ENCODE assay signal across 30 mouse cellular contexts in genomic region chr2:109303638-109304037, GRCm38 (mm10).
"Had no signal": no experiment of that assay in that cellular context is flagged by ENCODE, and none has a peak within 500 bp of the region (broad histone marks: within the 10 kb centered on the region; RNA-seq: fewer than 3 reads in every experiment).

No protein-coding gene starts in this region.

- H3K27me3 ChIP-seq: limb, embryonic 12.5 days; limb, embryonic 13.5 days; limb, embryonic 15.5 days; liver, embryonic 12.5 days; liver, embryonic 13.5 days; liver, embryonic 15.5 days; lung, embryonic 15.5 days; megakaryocyte, embryonic 14.5 days; midbrain, embryonic 12.5 days; midbrain, embryonic 13.5 days; midbrain, embryonic 15.5 days; neural tube, embryonic 12.5 days had no signal

- ATAC-seq: liver, embryonic 12.5 days; liver, postnatal 0 days; lung, postnatal 0 days; midbrain, embryonic 13.5 days; midbrain, embryonic 15.5 days; midbrain, embryonic 16.5 days had no signal

- DNase-seq: left cerebral cortex, postnatal 4 days; liver; liver, embryonic 13.5 days; liver, postnatal 0 days; lung, adult 18-20 months; lung, adult 2 months; lung, embryonic 14.5 days; lung, postnatal 10 days; lung, postnatal 14 days; lung, postnatal 36 days; lung, postnatal 4 days; midbrain, embryonic 14.5 days had no signal

- H3K4me1 ChIP-seq: limb, embryonic 10.5 days; limb, embryonic 12.5 days; limb, embryonic 13.5 days; limb, embryonic 15.5 days; liver, embryonic 12.5 days; liver, embryonic 13.5 days; liver, embryonic 15.5 days; lung, embryonic 15.5 days; megakaryocyte, embryonic 14.5 days; midbrain, embryonic 10.5 days; midbrain, embryonic 12.5 days; midbrain, embryonic 13.5 days; midbrain, embryonic 15.5 days; neural tube, embryonic 12.5 days had no signal

- H3K36me3 ChIP-seq: midbrain, embryonic 13.5 days; midbrain, embryonic 15.5 days had no signal

- H3K9ac ChIP-seq: limb, embryonic 12.5 days; limb, embryonic 13.5 days; limb, embryonic 15.5 days; liver, embryonic 12.5 days; liver, embryonic 13.5 days; liver, embryonic 14.5 days; liver, embryonic 15.5 days; liver, postnatal 0 days; lung, embryonic 14.5 days; lung, embryonic 15.5 days; midbrain, embryonic 12.5 days; midbrain, embryonic 13.5 days; midbrain, embryonic 15.5 days; neural tube, embryonic 12.5 days had no signal

- H3K4me3 ChIP-seq: limb, embryonic 10.5 days; limb, embryonic 12.5 days; limb, embryonic 13.5 days; limb, embryonic 15.5 days; liver, embryonic 12.5 days; liver, embryonic 13.5 days; liver, embryonic 15.5 days; lung, embryonic 15.5 days; megakaryocyte, embryonic 14.5 days; midbrain, embryonic 10.5 days; midbrain, embryonic 12.5 days; midbrain, embryonic 13.5 days; midbrain, embryonic 15.5 days; myocyte; neural tube, embryonic 12.5 days had no signal

- H3K27ac ChIP-seq: limb, embryonic 10.5 days; limb, embryonic 12.5 days; limb, embryonic 13.5 days; limb, embryonic 15.5 days; liver, embryonic 12.5 days; liver, embryonic 13.5 days; liver, embryonic 14.5 days; liver, embryonic 15.5 days; lung, embryonic 15.5 days; macrophage; midbrain, embryonic 10.5 days; midbrain, embryonic 12.5 days; midbrain, embryonic 13.5 days; midbrain, embryonic 15.5 days; neural tube, embryonic 12.5 days had no signal

- H3K9me3 ChIP-seq: limb, embryonic 10.5 days; limb, embryonic 12.5 days; limb, embryonic 13.5 days; limb, embryonic 15.5 days; liver, embryonic 12.5 days; liver, embryonic 13.5 days; liver, embryonic 15.5 days; lung, embryonic 15.5 days; megakaryocyte, embryonic 14.5 days; midbrain, embryonic 10.5 days; midbrain, embryonic 12.5 days; midbrain, embryonic 13.5 days; midbrain, embryonic 15.5 days; neural tube, embryonic 12.5 days had no signal
